Mouse (Mus musculus) bone marrow, adult 2 months (tissue): ENCODE results near the gene C1ql1. TPM values are rescaled to one million over a fixed set of nuclear protein-coding genes. Genes with fewer than 3 reads are reported as not detected.
A peak's percentile ranks its signal among the peaks of the same experiment; 100 is the strongest.

Experiments
- H3K27ac ChIP-seq: fragments of 200-500 bp; 2 replicates; pipeline ENCODE4 v1.5.1; 2012; ENCODE audit warnings: low read depth, mild to moderate bottlenecking, control low read depth, inconsistent platforms, low read length; ENCODE audit not compliant: control insufficient read depth, poor library complexity, insufficient read depth
- H3K4me1 ChIP-seq: fragments of 200-500 bp; 2 replicates; pipeline ENCODE4 v1.6.1; 2011; ENCODE audit warnings: low read length; ENCODE audit not compliant: control insufficient read depth, insufficient read depth
- H3K4me3 ChIP-seq: fragments of 200-500 bp; replicated peaks from 2 replicates; pipeline ENCODE3; 2011; ENCODE audit warnings: mild to moderate bottlenecking, low read depth, low read length, control low read depth; ENCODE audit not compliant: control insufficient read depth
- CTCF ChIP-seq: fragments of 200-500 bp; IDR thresholded peaks from 2 replicates; pipeline ENCODE4 v1.5.1; 2011; ENCODE audit warnings: low read length, control low read depth; ENCODE audit not compliant: control insufficient read depth, insufficient read depth
- POLR2A ChIP-seq: fragments of 200-500 bp; IDR thresholded peaks from 2 replicates; pipeline ENCODE4 v1.6.1; 2011; ENCODE audit warnings: low read depth, mild to moderate bottlenecking, control low read depth, low read length, borderline replicate concordance; ENCODE audit not compliant: control insufficient read depth
- WGBS: fragments of 180-500 bp; shearing (Covaris S2); methylation state at CpG from one replicate; pipeline ENCODE4 v1.1.7; 2018; 5-methylcytosine and 5-hydroxymethylcytosine counted together
- polyA plus RNA-seq: library from polyadenylated mRNA; stranded (reverse); fragments of >200 nt; gene quantifications from 2 replicates; pipeline ENCODE4 v1.2.4, GENCODE M21; 2011; ENCODE audit warnings: low replicate concordance; ENCODE audit not compliant: missing spikeins, insufficient read depth, insufficient read length

Gene C1ql1
- polyA plus RNA-seq, 1 experiment: not detected

- Histone ChIP-seq H3K4me3 (no peak overlapping the region), H3K4me1 (no peaks in the 10 kb centered on the region), H3K27ac (no peak overlapping the region)
- WGBS: 50% methylated on average over 10 of the region's 10 CpGs
- TF ChIP-seq CTCF (no peak), POLR2A (no peak)
These were observed 15.8 kb downstream of the C1ql1 start for GRCm38 (mm10) chr11:102930672-102931071.

- H3K27ac ChIP-seq: peak overlapping the region; percentile 88
- H3K4me3 ChIP-seq: peak overlapping the region; percentile 87
- TF ChIP-seq CTCF: no peak
- TF ChIP-seq POLR2A: no peak
- no peaks in the 10 kb centered on the region for H3K4me1 ChIP-seq
- 1% methylated on average over 10 of the region's 10 CpGs for WGBS
These were observed 21.2 kb downstream of the C1ql1 start for GRCm38 (mm10) chr11:102925351-102925717.

DNA sequence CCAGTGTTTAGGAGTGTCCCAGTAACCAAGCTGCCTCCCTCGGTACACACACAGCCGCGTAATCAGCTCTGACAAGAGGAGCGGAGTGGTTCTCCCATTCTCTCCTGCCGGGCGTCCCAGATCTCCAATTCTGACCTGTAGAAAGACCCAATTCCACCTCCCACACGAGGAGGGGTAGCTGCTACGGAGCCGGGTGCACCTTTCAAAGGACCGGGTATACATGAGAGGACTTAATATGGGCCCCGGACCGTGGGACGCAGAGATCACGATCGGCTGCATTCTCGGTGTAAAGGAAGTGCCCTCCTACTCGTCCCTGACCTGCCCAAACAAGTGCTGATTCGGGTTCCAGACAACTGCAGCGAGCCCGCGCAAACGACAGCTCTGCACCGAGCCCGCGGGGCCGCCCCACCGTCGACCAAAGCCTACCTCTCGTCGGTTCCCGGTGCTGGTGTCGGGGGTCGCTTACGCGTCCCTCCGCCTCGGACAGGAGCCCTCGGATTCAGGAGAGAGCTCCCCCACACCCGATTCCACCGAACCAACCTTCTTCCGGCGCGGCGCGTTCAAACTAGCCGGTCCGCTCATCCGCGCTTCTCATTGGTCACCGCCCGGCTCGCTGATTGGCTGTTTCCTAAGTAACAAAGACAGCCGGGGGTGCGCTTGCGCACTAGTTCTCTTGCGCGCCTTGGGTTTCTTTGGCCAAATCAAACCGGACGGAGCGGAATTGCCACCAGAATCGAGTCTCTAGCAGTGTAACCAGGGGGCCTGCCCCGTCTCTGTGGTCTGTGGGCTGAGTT lies 21.7 kb downstream of the C1ql1 start, which contains the start of gene Kif18b:
TSS of gene Kif18b (minus strand) at position 568 of the 794 bp plus-strand sequence.
- Histone ChIP-seq H3K4me3 (peak within 1 kb of the TSS; percentile 87), H3K27ac (peak within 1 kb of the TSS; percentile 88), H3K4me1 (no peaks in the 10 kb centered on the region)
- under 1% methylated on average over 62 of the region's 62 CpGs for WGBS
- TF ChIP-seq POLR2A: peak; percentile 73; the same call in 1 of the 2 replicates
- TF ChIP-seq CTCF: no peak

GRCm38 (mm10) chr11:102921491-102921890 lies 25.0 kb downstream of the C1ql1 start:
- H3K4me3 ChIP-seq: no peak overlapping the region
- no peaks in the 10 kb centered on the region for H3K4me1 ChIP-seq
- TF ChIP-seq POLR2A (no peak), CTCF (no peak)
- 93% methylated on average over 6 of the region's 6 CpGs for WGBS
- no peak overlapping the region for H3K27ac ChIP-seq

GRCm38 (mm10) chr11:102918077-102918476 lies 28.4 kb downstream of the C1ql1 start:
- no peak overlapping the region for H3K4me3 ChIP-seq
- 60% methylated on average over 4 of the region's 4 CpGs for WGBS
- no peaks in the 10 kb centered on the region for H3K4me1 ChIP-seq
- no peak for TF ChIP-seq CTCF
- no peak for TF ChIP-seq POLR2A
- no peak overlapping the region for H3K27ac ChIP-seq

DNA sequence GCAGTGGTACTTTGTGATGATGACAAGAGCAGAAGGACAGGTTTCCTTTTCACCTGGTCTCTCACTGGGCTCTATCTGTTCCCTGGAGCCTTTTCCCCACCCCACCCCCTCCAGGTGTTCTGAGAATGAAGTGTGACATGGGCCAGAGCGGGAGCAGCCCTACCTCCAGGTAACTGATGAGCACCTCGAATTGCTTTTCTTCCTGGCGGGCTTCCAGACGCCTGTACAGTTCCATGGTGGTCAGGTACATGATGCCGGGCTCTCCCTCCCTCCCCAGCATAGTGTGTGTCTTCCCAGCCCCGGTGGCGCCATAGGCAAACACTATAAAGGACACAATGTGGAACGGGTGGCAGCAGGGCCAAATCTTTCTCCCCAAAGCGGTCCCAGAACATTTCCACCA lies 31.1 kb downstream of the C1ql1 start:
- no peak for TF ChIP-seq CTCF
- TF ChIP-seq POLR2A: no peak
- Histone ChIP-seq H3K4me3 (no peak overlapping the region), H3K4me1 (no peaks in the 10 kb centered on the region), H3K27ac (no peak overlapping the region)
- whole genome bisulfite sequencing: 91% methylated on average over 9 of the region's 9 CpGs

DNA sequence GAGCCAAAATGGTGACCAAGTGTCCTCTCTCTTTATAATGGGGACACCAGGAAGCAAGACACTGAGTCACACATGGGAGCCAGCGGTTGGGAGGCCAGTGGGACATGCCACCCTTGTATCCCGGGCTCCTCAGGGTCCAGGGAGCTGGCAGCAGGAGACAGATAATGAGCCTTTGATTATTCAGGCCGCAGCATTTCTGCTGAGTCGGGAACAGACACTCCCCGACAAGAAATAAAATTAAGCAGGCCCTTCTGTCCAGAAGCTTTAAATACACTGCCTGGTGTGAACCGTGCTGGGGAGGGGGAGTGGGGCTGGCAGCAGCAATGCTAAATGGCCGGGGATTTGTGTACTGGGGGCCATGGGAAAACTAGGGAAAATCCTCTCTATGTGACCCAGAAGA lies 35.1 kb downstream of the C1ql1 start:
- 91% methylated on average over 7 of the region's 7 CpGs for WGBS
- TF ChIP-seq POLR2A: no peak
- TF ChIP-seq CTCF: no peak
- Histone ChIP-seq H3K27ac (no peak overlapping the region), H3K4me3 (no peak overlapping the region), H3K4me1 (no peaks in the 10 kb centered on the region)

DNA sequence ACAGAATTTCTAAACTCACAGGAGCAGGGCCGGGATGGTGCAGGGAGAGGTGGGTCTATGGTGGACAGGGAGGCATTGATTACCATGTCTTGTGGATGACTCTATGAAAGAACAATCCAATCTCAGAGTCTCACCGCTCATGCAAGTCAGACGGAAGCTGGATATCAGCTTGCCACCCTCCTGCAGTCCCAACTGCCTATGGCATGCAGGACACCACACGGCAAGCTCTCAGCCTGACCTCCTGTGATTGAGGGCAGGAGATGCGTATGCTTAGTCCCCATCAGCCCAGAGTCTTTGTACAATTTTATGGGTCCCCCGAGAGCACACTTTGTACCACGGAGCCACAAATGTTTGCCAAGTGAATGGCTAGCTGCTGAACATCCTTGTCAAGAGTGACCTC lies 42.8 kb downstream of the C1ql1 start:
- H3K4me1 ChIP-seq: no peaks in the 10 kb centered on the region
- TF ChIP-seq POLR2A (no peak), CTCF (no peak)
- H3K27ac ChIP-seq: no peak overlapping the region
- 88% methylated on average over 7 of the region's 7 CpGs for whole genome bisulfite sequencing
- H3K4me3 ChIP-seq: no peak overlapping the region
